Mouse (Mus musculus): ENCODE results near the gene Hlcs.

DNA sequence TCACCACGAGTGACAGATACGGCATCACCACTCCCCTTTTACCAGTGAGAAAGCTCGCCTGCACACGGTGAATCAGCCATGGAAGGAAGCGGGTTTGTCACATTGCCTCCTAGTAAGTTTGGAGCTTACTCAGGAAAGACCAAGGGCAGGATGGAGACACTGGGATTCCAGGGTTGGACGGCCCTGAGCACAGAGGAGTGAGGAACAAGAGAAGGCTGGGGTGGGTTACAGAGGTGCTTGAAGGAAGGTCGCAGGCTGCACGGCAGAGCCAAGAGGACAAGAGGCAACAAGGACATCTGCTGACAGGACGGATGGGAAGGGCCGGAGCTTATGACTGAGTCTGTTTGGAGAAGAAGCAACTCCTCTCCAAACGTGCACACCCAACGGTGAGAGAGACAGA is 126.8 kb downstream of the Hlcs start:
- TF ChIP-seq CTCF (IDR thresholded peaks at IDR 0.05; ENCODE audit: low read depth) (no peak), EP300 (IDR thresholded peaks at IDR 0.05; ENCODE audit: low read depth) (no peak)
